Mouse (Mus musculus) brain, embryonic 18.5 days (tissue): Measurements from ENCODE around the gene Zbtb20.

Experiments used
- DNase-seq: peaks from one replicate; pipeline ENCODE4 v3.0.0-alpha.2; 2012; ENCODE audit warnings: low read depth, low spot score

Zbtb20 gene

GRCm38 (mm10) chr16:43510516-43510915 lies 634.8 kb downstream of the Zbtb20 start:
- DNase-seq: no peak

GRCm38 (mm10) chr16:43511531-43511930 lies 635.9 kb downstream of the Zbtb20 start:
- no peak for DNase-seq

GRCm38 (mm10) chr16:43513933-43514332 lies 638.3 kb downstream of the Zbtb20 start:
- no peak for DNase-seq

- DNase-seq: no peak
These were observed 639.9 kb downstream of the Zbtb20 start for GRCm38 (mm10) chr16:43515538-43515937.

- no peak for DNase-seq
These were observed 644.6 kb downstream of the Zbtb20 start for GRCm38 (mm10) chr16:43520274-43520673.

- DNase-seq: no peak
These were observed 646.8 kb downstream of the Zbtb20 start for GRCm38 (mm10) chr16:43522482-43522881.

GRCm38 (mm10) chr16:43524179-43524578 lies 648.5 kb downstream of the Zbtb20 start:
- no peak for DNase-seq

GRCm38 (mm10) chr16:43525624-43526023 lies 649.9 kb downstream of the Zbtb20 start:
- DNase-seq: no peak

- no peak for DNase-seq
These were observed 652.6 kb downstream of the Zbtb20 start for GRCm38 (mm10) chr16:43528300-43528699.

GRCm38 (mm10) chr16:43531328-43531727 lies 655.6 kb downstream of the Zbtb20 start:
- DNase-seq: no peak

GRCm38 (mm10) chr16:43534103-43534502 lies 658.4 kb downstream of the Zbtb20 start:
- no peak for DNase-seq

- DNase-seq: no peak
These were observed 660.2 kb downstream of the Zbtb20 start for GRCm38 (mm10) chr16:43535912-43536311.

GRCm38 (mm10) chr16:43537163-43537562 lies 661.5 kb downstream of the Zbtb20 start:
- DNase-seq: no peak

- DNase-seq: no peak
These were observed 664.0 kb downstream of the Zbtb20 start for GRCm38 (mm10) chr16:43539659-43540096.

GRCm38 (mm10) chr16:43540108-43540507 lies 664.4 kb downstream of the Zbtb20 start:
- DNase-seq: no peak

GRCm38 (mm10) chr16:43540546-43541167 lies 665.0 kb downstream of the Zbtb20 start:
- no peak for DNase-seq

- no peak for DNase-seq
These were observed 669.6 kb downstream of the Zbtb20 start for GRCm38 (mm10) chr16:43545261-43545660.

GRCm38 (mm10) chr16:43547323-43548180 lies 671.9 kb downstream of the Zbtb20 start:
- no peak for DNase-seq

GRCm38 (mm10) chr16:43548774-43549173 lies 673.1 kb downstream of the Zbtb20 start:
- no peak for DNase-seq

GRCm38 (mm10) chr16:43549425-43550089 lies 673.9 kb downstream of the Zbtb20 start:
- DNase-seq: no peak

- no peak for DNase-seq
These were observed 676.8 kb downstream of the Zbtb20 start for GRCm38 (mm10) chr16:43552443-43552842.

- DNase-seq: no peak
These were observed 681.7 kb downstream of the Zbtb20 start for GRCm38 (mm10) chr16:43557385-43557784.
